Mouse (Mus musculus) embryo, embryonic 10 days (tissue): ENCODE measurements around the gene Pou6f1.
"Not testable (repeated sequence)": the region's sequence is repeated elsewhere in the genome, so short reads cannot be mapped to it uniquely, and the experiment has no call there.

Source experiments
- DNase-seq: peaks from one replicate; pipeline ENCODE4 v3.0.0-alpha.2; 2015; ENCODE audit warnings: low spot score

The Pou6f1 gene

DNA sequence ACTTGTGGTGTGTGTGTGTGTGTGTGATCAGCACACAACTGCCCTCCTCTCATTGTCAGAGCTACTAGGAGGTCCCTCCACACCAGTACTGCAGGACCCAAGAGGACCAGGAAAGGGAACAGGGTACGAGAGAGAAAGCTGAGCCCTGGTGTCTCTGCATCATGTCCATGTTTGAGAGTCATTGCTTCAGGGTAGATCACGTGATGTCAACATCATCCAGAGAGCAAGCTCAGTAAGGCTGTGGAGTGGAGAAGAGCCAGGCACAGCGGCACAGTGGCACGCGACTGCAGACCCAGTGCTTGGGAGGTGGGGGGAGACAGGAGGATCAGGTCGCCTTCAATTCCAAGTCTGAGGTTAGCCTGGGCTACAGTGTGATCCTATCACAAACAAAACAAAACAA, 23.4 kb downstream of the Pou6f1 start:
- no peak for DNase-seq

DNA sequence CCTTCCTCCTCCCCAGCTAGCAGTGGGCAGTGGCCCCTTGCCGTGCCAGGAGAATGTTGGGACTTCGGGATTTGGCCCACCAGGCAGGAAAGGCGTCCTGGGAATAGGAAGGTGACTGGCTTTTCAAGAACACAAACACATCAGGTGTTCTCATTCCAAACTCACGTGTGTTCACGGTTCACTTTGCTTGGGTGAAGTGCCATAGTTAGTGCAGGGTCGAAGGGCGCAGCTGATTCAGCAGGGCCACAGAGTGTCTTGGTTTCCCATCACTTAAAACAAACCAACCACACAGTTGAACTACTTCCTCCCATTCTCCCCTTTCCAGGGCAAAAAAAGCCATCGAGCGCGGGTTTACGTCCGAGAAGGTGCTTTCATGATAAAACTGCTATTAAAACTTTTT, 24.4 kb downstream of the Pou6f1 start:
- DNase-seq = no peak

DNA sequence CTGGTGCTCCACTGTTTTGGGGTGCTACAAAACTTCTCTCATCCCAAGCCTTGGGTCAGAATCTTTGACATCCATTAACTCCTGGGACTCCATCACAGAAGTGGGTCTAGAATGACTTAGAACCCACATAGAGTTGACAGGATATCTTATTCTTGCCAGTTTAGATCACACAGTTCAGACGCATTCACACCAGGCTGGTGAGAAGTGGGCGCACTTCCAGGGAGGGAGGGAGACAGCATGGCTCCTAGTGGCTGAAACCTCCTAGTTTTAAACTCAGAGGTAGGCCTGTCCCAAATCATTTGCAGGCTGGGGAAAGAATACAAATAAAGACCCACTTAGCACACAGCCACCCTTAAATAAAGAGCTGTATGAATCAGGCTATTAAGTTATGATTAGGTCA, 25.4 kb downstream of the Pou6f1 start:
- no peak for DNase-seq

DNA sequence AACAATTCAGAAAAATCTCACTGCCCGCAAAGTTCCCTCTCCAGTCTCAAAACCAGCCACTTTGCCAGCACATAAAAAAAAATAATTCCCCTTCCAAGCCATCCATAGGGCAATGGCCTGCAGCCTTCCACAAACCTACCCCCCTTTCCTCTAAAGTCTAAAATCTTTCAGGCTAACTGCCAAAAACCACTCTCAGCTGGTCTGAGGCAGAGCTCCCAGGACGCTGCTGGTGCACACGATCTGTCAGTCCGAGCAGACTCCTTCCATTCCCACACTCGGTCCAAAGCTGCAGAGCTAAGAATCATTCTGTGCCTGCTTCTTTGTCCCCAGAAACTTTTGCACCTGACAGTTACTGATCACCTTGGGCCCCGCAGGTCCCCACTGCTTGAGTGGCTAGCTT, 25.8 kb downstream of the Pou6f1 start:
- no peak for DNase-seq

DNA sequence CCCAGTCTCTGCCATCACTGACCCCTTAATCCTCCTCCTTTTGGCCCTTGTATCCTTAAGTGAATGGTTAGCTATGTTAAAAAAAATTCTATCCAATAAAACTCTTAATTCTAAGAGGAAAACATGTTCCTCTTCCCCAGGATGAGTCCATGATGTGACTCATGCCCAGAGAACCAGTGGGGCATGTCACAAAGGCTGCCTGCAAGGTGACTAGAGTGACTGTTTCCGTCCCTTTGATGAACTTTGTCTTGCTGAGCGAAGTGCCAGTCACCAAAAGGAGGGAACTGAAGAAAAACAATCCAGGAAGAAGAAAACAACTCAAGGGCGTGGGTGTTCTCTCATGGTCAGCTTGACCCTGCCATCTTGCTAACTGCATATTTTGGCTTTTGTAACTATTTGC, 30.5 kb downstream of the Pou6f1 start:
- DNase-seq = no peak

DNA sequence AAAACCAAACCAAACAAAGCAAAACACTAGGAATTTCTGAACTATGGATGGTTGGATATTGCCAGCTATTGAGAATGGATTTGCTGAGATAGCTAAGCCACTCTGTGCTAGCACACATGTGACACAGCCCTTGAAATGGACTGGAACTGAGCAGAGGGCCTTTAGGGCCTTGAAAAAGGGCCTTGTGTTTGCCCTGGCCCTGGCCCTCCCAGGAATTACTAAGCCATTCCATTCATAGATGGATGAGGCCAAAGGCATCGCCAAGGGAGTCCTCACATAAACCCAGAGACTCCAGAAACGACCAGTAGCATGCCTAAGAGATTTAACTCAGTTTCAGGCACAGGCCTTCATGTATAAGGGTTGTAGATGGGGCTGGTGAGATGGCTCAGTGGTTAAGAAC, 33.3 kb downstream of the Pou6f1 start:
- DNase-seq = no peak

DNA sequence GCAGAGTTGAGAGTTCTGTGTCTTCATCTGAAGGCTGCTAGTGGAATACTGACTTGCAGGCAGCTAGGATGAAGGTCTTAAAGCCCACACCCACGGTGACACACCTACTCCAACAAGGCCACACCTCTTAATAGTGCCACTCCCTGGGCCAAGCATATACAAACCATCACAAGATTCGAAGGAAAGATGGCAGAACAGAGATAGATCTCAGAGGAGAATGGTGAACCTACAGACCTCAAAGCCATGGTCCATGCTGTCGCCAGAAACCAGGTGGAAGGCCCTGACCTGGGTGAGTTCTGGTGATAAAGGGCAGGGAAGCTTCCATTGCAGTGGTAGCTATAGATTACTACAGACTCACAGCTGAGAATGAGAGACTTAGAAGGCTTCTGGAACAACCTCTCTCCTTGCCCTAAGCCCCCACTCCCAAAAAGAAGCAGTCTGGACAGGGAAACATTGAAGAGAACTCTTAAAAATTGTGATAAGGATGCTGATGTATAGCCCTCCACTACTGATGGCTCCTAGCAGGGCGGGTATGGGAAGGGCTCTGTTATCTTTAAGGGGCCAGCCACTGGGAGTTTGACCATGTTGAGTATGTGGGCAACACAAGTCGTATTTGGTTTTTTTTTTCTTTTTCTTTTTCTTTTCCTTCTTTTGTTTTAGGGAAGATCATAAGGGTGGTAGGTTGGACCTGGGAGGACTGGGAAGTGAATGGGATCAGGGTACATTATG, 41.9 kb downstream of the Pou6f1 start:
- DNase-seq = no peak

DNA sequence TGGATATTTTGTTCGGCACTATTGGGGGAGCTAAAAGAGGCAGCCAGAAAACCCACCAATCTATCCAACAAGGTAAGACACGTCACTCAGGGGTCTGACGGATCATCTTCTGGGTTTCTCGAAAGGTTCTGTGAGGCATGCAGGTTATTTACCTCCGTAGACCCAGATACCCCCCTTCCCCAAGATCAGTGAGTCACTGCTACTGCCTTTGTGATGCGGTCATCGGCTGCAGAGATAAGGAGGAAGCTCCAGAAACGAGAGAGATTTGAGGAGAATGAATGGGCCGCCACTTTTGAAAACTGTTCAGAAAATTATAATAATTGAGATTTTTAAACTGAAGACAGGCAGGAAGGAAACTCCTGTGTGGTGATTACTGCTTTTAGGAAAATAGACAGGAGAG, 43.4 kb downstream of the Pou6f1 start:
- no peak for DNase-seq

DNA sequence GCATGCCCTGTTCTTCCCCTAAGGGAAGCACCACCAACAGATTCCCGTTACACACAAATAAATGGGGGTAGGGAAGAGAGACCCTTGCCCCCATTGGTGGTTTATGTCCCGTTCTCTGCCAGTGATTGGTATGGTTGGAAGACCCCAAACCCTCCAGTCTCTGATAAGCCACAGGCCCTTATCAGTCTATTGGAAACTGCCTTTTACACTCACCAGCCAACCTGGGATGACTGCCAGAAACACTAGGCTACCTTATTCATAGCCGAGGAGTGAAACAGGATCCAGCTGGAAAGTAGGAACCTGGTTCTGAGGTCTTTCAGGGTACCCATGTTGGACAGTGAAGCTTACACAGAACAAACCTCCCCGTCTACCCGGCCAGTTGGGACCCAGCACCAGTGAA, 43.8 kb downstream of the Pou6f1 start:
- no peak for DNase-seq

DNA sequence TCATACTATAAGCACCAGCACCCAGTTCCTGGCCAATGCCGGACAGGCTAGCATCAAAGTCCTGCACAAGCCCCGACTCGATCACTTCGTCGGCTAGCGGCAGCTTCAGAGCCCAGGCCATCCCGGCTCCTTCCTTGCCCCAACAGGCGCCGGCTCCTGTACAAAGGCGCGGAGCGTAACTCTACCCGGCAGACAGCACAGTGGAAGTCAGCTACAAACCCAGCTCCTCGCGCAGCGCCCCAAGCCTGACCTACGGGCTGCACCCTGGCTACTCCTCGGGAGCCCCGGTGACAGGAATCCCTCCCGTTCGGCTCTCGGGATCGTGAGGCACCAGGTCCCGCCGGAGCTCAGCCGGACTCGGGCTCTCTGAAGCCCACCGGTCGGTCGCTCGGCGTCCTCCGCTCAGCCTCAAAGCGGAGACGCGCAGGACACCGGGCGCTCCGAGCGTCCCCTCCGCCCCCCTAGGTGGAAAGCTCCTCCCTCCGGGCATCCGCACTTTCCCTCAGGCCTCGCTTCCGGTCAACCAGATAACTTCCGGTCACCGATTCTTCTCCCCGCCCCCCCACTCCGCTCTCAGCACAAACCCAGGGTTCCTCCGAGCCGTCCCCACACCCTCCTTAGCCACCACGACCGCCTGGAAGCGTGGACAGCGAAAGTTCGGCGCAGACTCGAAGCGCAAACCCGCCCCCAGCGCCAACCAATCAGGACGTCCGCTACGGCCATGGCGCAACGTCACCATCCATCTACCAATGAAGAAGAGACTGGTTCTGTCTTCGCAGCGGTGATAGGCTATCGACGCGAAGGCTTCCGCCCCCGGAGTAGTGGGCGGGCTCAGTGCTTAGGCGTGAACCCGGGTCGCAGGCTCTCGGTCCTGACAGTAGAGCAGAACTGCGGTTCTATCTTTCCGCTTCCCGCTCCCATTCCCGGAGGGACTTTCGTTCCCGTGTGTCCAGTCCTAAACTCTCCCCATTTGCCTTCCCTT, 48.2 kb downstream of the Pou6f1 start, which contains the start of gene Tfcp2:
Tfcp2 (minus strand) TSS at position 683 of the 982 bp plus-strand sequence.
- DNase-seq = peak; percentile 100

DNA sequence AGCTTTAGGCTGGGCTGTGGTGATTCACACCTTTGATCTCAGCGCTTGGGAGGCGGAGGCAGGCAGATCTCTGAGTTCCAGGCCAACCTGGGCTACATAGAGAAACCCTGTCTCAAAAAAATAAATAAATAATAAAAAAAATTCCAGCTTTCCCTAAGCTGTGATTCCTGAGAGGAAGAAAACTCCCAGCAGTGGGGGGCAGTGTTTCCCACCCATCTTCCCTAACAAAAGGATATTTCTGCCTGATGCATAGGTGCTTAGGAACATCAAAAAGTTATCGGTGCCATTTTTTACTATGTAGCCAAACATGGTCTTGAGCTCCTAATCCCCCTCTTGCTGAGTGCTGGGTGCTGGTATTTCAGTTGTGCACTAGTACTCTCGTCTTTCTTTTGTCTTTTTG, 49.5 kb downstream of the Pou6f1 start:
- no peak for DNase-seq

DNA sequence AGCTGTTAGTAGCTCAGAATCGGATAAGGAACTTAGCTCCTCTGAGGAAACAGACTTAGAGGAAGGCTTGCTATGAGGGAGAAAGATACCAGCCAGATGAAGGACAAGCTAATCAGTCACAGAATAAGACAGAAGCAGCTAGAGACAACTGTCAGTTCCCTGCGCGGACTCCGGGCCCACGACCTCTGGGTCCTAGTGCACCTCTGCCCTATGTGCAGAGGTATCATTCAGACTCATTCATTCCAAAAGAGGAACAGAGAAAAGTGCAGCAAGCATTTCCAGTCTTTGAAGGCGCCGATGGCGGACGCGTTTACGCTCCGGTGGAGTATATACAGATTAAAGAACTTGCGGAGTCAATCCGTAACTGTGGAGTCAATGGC, 56.1 kb downstream of the Pou6f1 start:
- not testable (repeated sequence) for DNase-seq

DNA sequence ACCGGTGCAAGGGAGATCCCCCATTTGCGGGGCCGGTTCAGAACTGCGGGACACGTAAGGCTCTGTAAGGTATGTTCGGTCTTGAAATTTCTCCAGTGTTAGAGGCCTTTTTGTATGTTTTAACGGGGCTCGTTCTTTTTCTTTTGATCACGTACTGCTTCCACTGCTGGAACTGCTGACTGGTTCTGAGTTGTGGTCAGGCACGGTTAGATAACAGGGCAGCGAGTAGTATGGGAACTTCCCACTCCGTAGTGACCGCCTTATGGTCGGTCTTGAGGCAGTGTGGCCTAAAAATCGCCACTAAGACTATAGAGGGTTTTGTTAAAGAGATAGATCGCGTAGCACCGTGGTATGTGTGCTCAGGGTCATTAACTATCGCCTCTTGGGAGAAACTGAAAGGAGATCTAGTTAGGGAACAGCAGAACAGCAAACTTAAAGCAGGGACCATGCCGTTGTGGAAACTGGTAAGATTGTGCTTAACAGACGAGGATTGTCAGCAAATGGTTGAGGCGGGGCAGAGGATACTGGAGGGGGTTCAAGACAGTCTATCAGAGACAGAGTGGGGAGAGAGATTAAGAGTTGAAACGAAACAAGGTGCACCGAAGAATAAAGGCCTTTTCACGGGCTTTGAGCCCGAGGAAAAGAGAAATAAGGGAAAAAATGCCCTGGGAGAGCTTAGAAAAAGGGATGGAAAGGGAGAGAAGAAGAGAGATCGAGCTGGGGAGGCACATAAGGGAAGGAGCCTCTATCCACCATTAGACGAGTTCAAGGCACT, 56.7 kb downstream of the Pou6f1 start:
- DNase-seq = not testable (repeated sequence)

DNA sequence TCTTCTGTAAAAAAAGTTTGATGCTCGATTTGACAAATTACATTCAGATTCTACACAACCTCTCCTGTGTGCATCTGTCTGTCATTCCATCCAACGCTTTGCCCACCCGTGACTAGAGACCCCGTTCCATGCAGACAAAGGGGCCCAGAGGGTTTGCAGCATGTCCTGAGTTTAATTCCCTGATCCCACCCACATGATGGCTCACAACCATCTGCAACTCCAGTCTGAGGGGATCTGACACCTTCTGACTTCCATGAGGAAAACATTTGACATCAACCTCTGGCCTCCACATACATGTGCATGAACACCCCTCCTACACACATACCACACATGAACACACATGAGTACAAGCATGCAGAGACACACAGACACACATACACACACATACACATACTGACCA, 58.4 kb downstream of the Pou6f1 start:
- no peak for DNase-seq

DNA sequence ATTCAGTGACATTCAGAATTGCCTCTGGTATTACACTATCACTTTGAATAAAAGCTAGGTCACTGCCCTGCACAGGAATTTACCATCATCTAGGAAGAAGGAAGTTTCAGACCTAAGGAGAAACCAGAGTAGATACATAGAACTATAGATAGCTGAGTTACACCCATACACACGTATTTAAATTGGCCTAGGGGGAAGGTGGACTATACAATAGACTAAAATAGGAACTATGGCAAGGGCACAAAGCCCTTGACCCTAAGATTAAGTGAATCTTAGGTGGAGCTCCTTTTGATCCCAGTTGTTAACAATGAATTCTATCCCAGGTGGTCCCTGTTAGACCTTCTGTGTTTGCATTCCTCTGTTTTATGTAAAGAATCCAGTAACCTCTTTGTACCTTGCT, 58.8 kb downstream of the Pou6f1 start:
- not testable (repeated sequence) for DNase-seq

DNA sequence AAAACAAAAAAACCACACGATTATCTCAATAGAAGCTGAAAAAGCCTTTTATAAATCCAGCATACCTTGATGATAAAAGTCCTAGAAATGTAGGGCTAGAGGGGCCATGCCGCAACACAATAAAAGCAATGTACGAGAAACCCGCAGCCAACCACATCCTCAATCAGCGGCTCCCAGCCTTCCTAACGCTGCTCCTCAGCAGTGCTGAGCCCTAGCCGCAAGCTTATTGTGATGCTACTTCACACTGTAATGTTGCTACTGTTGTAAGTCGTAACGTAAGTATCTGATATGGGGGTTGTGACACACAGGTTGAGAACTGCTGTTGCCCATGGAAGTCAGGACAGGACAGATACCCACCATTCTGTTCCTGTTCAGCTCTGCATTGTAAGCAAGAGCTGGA, 60.4 kb downstream of the Pou6f1 start:
- no peak for DNase-seq

DNA sequence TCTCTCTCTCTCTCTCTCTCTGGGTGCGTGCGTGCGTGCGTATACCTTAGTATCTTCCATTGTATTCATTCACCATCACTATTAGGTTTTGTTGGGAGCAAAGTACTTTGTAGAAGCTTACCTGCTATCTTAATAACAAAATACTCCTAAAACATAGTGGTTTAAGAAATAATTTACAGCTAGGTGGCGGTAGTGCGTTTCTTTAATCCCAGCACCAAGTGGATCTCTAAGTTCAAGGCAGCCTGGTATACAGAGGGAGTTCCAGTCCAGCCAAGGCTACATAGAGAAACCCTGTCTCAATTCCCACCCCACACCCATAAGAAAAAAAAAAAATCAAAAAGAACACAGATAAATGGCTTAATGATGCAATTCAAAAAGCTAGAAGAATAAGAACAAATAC, 61.9 kb downstream of the Pou6f1 start:
- DNase-seq = peak; percentile 51

DNA sequence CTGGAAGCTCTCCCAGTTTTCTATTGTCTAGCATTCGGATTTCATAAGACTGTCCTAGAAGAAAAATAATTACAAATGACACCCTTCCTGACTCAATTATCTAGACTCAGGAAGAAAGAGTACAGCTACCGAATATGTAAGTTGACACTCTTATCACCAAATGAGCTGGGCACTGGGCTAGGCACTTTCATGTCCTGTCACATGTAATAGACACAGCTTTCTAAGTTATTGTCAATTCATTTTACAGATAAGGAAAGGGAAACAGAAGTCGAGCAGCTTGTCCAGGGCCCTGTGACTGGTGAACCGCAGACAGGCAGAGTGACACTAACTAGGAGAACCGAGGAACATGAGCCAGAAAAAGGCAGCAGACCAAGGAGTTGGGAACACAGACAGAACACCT, 71.9 kb downstream of the Pou6f1 start:
- no peak for DNase-seq

DNA sequence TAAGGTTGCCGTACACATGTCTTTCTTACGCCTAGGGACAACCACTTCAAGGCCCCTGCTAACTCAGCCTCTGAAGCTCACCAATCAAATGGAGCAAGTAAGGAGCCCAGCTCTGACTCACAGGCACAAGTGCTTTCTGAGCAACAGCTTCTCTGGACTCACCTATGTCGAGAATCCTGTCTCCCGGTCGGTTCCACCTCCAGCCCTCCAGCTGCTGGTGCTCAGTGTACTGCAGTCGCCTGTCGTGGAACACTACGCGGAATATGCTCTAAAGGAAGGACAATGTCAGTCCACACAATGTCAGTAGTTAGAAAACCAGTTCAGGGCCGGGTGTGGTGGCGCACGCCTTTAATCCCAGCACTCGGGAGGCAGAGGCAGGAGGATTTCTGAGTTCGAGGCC, 74.4 kb downstream of the Pou6f1 start:
- no peak for DNase-seq
